Mouse (Mus musculus) spleen, adult 2 months (tissue): ENCODE measurements around the gene Lrrc8b. TPM values are rescaled to one million over a fixed set of nuclear protein-coding genes. Genes with fewer than 3 reads are reported as not detected.

Source experiments
- DNase-seq, 2 experiments: peaks; one replicate each; pipeline versions ENCODE4 v3.0.0 to v3.0.0-alpha.2; 2012 to 2021; ENCODE audit warnings: low spot score in 2 of 2, low read depth in 1 of 2
- H3K27ac ChIP-seq: fragments of 200-500 bp; 2 replicates; pipeline ENCODE4 v1.5.1; 2012; ENCODE audit warnings: low read length, inconsistent platforms; ENCODE audit not compliant: insufficient read depth
- H3K27me3 ChIP-seq: fragments of 200-500 bp; 2 replicates; pipeline ENCODE4 v1.6.1; 2012; ENCODE audit warnings: mild to moderate bottlenecking, moderate library complexity, low read length, inconsistent platforms; ENCODE audit not compliant: control insufficient read depth, insufficient read depth
- H3K36me3 ChIP-seq: fragments of 200-500 bp; 2 replicates; pipeline ENCODE4 v1.6.1; 2012; ENCODE audit warnings: mild to moderate bottlenecking, low read length, inconsistent platforms; ENCODE audit not compliant: control insufficient read depth, insufficient read depth
- H3K4me1 ChIP-seq: fragments of 200-500 bp; 2 replicates; pipeline ENCODE4 v1.6.1; 2011; ENCODE audit warnings: inconsistent platforms; ENCODE audit not compliant: control insufficient read depth, insufficient read depth, insufficient read length
- H3K4me3 ChIP-seq: fragments of 200-500 bp; 2 replicates; pipeline ENCODE4 v1.5.1; 2011; ENCODE audit warnings: mild to moderate bottlenecking, inconsistent platforms; ENCODE audit not compliant: insufficient read depth, insufficient read length; ENCODE audit errors: extremely low read depth
- CTCF ChIP-seq: fragments of 200-500 bp; IDR thresholded peaks from 2 replicates; pipeline ENCODE4 v1.5.1; 2011; ENCODE audit warnings: mild to moderate bottlenecking, inconsistent platforms; ENCODE audit not compliant: insufficient read depth, insufficient read length, insufficient replicate concordance; ENCODE audit errors: extremely low read depth
- POLR2A ChIP-seq: fragments of 200-500 bp; IDR thresholded peaks from 2 replicates; pipeline ENCODE4 v1.6.1; 2011; ENCODE audit warnings: low read depth, low read length, inconsistent platforms
- WGBS: fragments of 180-500 bp; shearing (Covaris S2); methylation state at CpG from one replicate; pipeline ENCODE4 v1.1.7; 2018; 5-methylcytosine and 5-hydroxymethylcytosine counted together
- polyA plus RNA-seq: library from polyadenylated mRNA; depleted of rRNA; stranded (reverse); fragments of >200 nt; gene quantifications from 2 replicates; pipeline ENCODE4 v1.2.3, GENCODE M21; 2012; rRNA removed

Lrrc8b gene
- polyA plus RNA-seq, 1 experiment, result 3.0 TPM

DNA sequence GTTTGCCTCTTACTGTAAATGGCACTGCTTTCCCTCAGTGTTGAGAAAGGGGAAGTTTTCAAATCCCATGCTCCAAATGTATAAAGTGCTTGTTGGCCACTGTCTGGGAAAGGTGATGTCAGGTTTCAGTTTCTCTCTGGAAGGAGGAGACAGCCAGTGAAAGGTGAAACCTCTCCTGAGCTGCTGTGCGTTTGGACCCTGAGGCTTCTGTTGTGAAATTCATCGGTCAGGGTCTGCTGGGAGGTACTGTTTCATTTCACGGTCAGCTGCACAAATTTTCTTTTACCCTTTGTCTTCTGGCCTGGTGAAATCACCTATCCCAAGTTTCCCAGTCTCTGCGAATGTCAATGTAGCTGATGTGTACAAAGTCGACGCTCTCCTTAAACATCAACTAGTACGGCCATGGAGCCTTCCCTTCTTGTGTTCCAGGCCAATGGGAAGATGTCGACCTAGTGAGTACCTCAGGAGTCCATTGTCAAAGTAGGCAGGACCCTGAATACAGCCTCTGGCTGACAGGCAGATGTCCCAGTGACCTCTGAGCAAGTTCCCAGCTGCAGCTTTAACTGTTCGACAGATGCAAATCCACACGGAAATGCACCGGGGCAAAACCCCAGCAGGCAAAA, 121.6 kb downstream of the Lrrc8b start:
- Histone ChIP-seq H3K36me3 (peaks cover 1% of the 10 kb centered on the region; the same call in 1 of the 2 replicates), H3K27me3 (no peaks in the 10 kb centered on the region), H3K4me3 (no peak overlapping the region), H3K4me1 (peaks cover 8% of the 10 kb centered on the region), H3K27ac (no peak overlapping the region)
- WGBS, result 97% methylated on average over 11 of the region's 11 CpGs
- TF ChIP-seq POLR2A (no peak), CTCF (no peak)
- no peak for DNase-seq

Other genes starting within 250 kb of the Lrrc8b start
- 1.1 and 1.9 TPM in 2 replicates for gene Gbp10, start 176.2 kb upstream of the Lrrc8b start, polyA plus RNA-seq
- gene Gm43302, start 122.1 kb upstream of the Lrrc8b start, polyA plus RNA-seq, result 1.0 and 1.2 TPM in 2 replicates
- 2.8 and 3.7 TPM in 2 replicates for gene Gbp6, start 122.1 kb upstream of the Lrrc8b start, polyA plus RNA-seq
- gene Lrrc8c, start 103.6 kb downstream of the Lrrc8b start, polyA plus RNA-seq, result 33.9 and 41.0 TPM in 2 replicates